Mouse (Mus musculus) G1E (cell line): Measurements from ENCODE around the gene Trim11. TPM values are rescaled to one million over a fixed set of nuclear protein-coding genes. Genes with fewer than 3 reads are reported as not detected.
A peak's percentile ranks its signal among the peaks of the same experiment; 100 is the strongest.

Source experiments
- ATAC-seq: 2 replicates; pipeline ENCODE4 v1.8.0; 2016; ENCODE audit warnings: mild to moderate bottlenecking; ENCODE audit not compliant: insufficient number of reproducible peaks, poor library complexity, low FRiP score, severe bottlenecking; ENCODE audit errors: extremely low read depth
- DNase-seq: peaks from one replicate; pipeline ENCODE4 v3.0.0; 2012; ENCODE audit warnings: low spot score
- H3K27me3 ChIP-seq: 2 replicates; pipeline ENCODE4 v1.6.1; 2012; ENCODE audit warnings: mild to moderate bottlenecking, low read length, inconsistent platforms; ENCODE audit not compliant: insufficient read depth
- H3K36me3 ChIP-seq: replicated peaks from 2 replicates; pipeline ENCODE3; 2012; ENCODE audit warnings: mild to moderate bottlenecking, inconsistent platforms
- H3K4me1 ChIP-seq: 2 replicates; pipeline ENCODE4 v1.6.1; 2012; ENCODE audit warnings: low read depth, low read length, inconsistent platforms, mixed read lengths; ENCODE audit not compliant: insufficient read depth
- H3K4me3 ChIP-seq: 2 replicates; pipeline ENCODE4 v1.5.1; 2012; ENCODE audit warnings: low read depth, mild to moderate bottlenecking, inconsistent platforms, low read length, moderate library complexity, mixed read lengths
- H3K9me3 ChIP-seq: replicated peaks from 2 replicates; pipeline ENCODE4 v1.6.1; 2012; ENCODE audit warnings: inconsistent platforms
- CTCF ChIP-seq: IDR thresholded peaks from 2 replicates; pipeline ENCODE4 v1.5.1; 2012; ENCODE audit warnings: low read depth, low read length, inconsistent platforms, mixed read lengths
- GATA1 ChIP-seq: IDR thresholded peaks from 2 replicates; pipeline ENCODE4 v1.6.1; 2012; ENCODE audit warnings: borderline replicate concordance, low read length, inconsistent platforms, mixed read lengths
- GATA2 ChIP-seq: IDR thresholded peaks from 2 replicates; pipeline ENCODE4 v1.6.1; 2012; ENCODE audit warnings: low read depth, low read length, inconsistent platforms, borderline replicate concordance
- POLR2AphosphoS5 ChIP-seq: IDR thresholded peaks from 2 replicates; pipeline ENCODE4 v1.6.1; 2012; ENCODE audit warnings: low read depth, low read length, inconsistent platforms; ENCODE audit not compliant: insufficient replicate concordance
- TAL1 ChIP-seq: conservative IDR thresholded peaks from 2 replicates; pipeline ENCODE4 v1.6.1; 2012; ENCODE audit warnings: low read depth, low read length, inconsistent platforms, mixed read lengths
- polyA plus RNA-seq: library from polyadenylated mRNA; stranded (reverse); fragments of >175 nt; gene quantifications from 2 replicates; pipeline ENCODE4 v1.2.3, GENCODE M21; 2012
- total RNA-seq, 2 experiments: library from RNA; stranded (forward) in 1 of 2; stranded (reverse) in 1 of 2; fragments of 200-1000 nt in 1 of 2; fragments of >200 nt in 1 of 2; fragmentation: Nextera tagmentation in 1 of 2; gene quantifications; 2 replicates each; pipeline ENCODE4 v1.2.3; 2014 to 2017

Trim11 gene
- total and polyA plus RNA-seq, 3 experiments: 32.3 to 69.3 (median 48.2) TPM

DNA sequence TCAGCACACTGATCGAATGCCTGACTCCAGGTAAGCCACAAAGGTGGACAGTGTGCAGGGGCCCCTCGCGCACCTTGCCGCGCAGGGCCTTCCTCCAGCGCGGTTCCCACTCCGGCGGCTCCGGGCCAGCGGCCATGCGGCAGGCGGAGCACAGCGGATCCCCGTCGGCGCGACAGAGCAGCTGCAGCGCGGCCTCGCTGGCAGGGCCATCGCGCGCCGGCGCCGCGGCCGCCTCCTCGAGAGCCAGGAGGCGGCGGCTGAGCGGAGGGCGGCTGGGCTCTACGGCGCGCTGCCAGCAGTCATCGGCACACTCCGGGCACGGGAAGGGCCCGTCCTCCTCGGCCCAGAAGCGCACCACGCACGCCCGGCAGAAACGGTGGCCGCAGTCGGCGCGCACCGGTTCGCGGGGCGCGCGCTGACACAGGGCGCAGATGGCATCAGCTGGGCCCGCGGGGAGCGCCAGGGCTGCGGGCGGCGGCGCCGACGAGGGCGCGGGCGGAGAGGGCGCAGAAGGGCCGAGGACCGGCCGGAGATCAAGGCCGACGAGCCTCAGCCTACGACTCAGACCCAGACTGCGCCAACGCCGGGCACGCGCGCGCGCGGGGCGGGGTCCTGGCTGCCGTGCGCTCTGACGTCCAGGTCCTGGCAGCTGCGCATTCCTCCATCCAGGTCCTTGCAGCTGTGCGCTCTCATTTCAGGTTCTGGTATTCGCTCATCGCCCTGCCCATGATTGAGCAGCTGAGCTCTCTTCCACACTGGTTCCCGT lies 39.4 kb upstream of the Trim11 start, which contains the start of gene Rnf187:
Gene Rnf187, minus strand, starts transcription at position 595 of the 766 bp plus-strand sequence.
- DNase-seq (peak; percentile 84), ATAC-seq (peak; percentile 63; the same call in 1 of the 2 replicates)
- Histone ChIP-seq H3K4me3 (peak within 1 kb of the TSS; percentile 99), H3K9me3 (0 out of 2 replicates have a peak, but pooled peaks cover 3% of the 10 kb centered on the region), H3K36me3 (peaks cover 39% of the 10 kb centered on the region), H3K4me1 (peaks cover 30% of the 10 kb centered on the region), H3K27me3 (peaks cover 16% of the 10 kb centered on the region)
- TF ChIP-seq GATA2: no peak

DNA sequence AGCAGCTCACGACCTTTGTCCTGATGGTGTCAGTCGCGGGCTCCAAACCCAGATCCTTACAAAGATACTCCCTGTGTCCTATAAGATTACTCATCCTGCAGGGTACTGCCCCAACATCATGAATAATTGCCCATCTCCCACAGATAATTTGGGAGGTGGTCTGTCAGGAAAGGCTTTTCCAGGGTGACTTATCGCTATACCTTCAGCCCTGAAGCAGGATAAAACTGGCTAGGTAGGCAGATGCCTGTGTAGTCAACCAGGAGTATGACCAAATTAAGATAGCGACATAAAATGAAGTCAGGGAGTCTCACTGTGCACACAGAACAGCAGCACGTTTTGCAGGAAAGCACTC lies 38.8 kb upstream of the Trim11 start:
- peaks cover 22% of the 10 kb centered on the region for H3K27me3 ChIP-seq
- no peak for ATAC-seq
- DNase-seq: no peak
- TF ChIP-seq TAL1 (no peak), POLR2AphosphoS5 (no peak), GATA2 (no peak), CTCF (no peak), GATA1 (no peak)
- H3K4me1 ChIP-seq: peaks cover 30% of the 10 kb centered on the region
- H3K4me3 ChIP-seq: peak overlapping the region; percentile 99
- H3K36me3 ChIP-seq: peaks cover 33% of the 10 kb centered on the region
- 0 out of 2 replicates have a peak, but pooled peaks cover 3% of the 10 kb centered on the region for H3K9me3 ChIP-seq

DNA sequence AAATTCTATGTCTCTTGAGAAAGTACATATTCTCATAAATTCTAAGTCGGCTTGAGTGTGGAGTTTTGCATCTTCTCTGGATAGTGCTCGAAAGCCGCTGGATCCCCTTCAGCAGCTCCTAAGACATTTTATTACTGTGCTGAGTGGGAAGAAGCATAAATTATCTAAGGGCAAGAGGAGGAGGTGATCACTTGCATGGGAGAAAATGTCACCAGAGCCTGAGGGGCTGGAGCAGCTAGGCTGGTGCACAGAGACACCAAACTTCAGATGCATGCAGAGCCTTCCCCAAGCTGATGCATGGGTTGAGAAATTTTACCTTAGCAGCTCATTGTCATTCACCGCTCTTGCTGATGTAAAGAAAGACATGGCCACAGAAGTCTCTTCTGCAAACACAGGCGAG lies 33.8 kb upstream of the Trim11 start:
- ATAC-seq: no peak
- TF ChIP-seq CTCF: no peak
- no peak for TF ChIP-seq POLR2AphosphoS5
- no peak for TF ChIP-seq TAL1
- no peak for TF ChIP-seq GATA2
- TF ChIP-seq GATA1: no peak
- Histone ChIP-seq H3K4me3 (no peak overlapping the region), H3K27me3 (peaks cover 62% of the 10 kb centered on the region), H3K36me3 (no peaks in the 10 kb centered on the region), H3K4me1 (peaks cover 6% of the 10 kb centered on the region), H3K9me3 (0 out of 2 replicates have a peak, but pooled peaks cover 3% of the 10 kb centered on the region)
- no peak for DNase-seq

DNA sequence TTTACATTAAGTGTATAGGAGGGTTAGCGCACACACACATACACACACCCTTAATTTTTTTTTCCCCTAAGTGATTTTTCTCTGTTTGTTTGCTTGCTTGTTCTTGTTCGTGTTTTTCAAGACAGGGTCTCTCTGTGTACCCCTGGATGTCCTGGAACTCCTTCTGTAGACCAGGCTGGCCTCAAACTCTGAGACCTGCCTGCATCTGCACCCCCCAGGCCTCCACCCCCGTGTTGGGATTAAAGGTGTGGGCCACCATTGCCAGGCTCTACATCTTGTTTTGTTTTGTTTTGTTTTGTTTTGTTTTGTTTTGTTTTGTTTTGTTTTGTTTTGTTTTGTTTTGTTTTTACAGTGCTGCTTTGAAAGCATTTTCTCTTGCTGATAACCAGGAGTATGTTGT lies 30.6 kb upstream of the Trim11 start:
- H3K36me3 ChIP-seq: no peaks in the 10 kb centered on the region
- DNase-seq (no peak), ATAC-seq (no peak)
- TF ChIP-seq POLR2AphosphoS5 (no peak), GATA1 (no peak), CTCF (no peak)
- H3K4me1 ChIP-seq: peaks cover 5% of the 10 kb centered on the region
- H3K27me3 ChIP-seq: peaks cover 77% of the 10 kb centered on the region
- H3K9me3 ChIP-seq: no peaks in the 10 kb centered on the region
- H3K4me3 ChIP-seq: no peak overlapping the region

DNA sequence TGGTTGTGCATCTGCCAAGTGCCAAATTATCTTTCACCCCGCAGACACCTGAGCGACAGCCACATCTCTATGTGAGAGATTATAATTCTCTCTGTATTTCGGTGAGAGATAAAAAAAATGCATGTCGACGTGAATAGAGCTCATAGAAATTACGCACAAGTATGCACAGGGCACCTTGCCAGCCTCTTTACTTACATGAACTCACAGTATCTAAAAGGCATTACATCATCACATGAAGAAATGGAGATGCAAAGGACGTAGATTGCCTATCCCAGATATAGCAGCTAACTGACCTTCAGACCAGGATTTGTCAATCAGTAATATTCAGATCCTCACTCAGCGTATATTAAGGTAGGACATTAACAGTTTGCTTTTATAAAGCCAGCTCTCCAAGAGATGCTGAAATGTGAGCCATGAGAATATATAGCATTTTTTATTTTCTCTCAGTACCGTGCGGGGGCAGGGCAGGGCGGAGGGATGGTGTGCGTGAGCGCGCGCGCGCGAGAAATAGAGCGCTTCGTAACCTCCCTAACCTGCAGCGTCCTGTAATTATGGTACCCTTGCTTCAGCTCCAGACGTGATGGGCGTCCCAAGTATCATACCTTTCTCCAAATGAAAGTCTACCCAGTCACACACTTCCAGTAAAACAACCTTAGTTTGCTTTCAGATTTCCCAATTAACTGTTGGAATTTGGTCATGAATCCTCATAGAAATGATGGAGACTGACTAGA lies 29.9 kb upstream of the Trim11 start:
- no peaks in the 10 kb centered on the region for H3K36me3 ChIP-seq
- DNase-seq (no peak), ATAC-seq (no peak)
- no peak overlapping the region for H3K4me3 ChIP-seq
- peaks cover 5% of the 10 kb centered on the region for H3K4me1 ChIP-seq
- no peaks in the 10 kb centered on the region for H3K9me3 ChIP-seq
- TF ChIP-seq GATA1 (no peak), POLR2AphosphoS5 (no peak), CTCF (no peak), TAL1 (no peak), GATA2 (no peak)
- H3K27me3 ChIP-seq: peaks cover 70% of the 10 kb centered on the region

DNA sequence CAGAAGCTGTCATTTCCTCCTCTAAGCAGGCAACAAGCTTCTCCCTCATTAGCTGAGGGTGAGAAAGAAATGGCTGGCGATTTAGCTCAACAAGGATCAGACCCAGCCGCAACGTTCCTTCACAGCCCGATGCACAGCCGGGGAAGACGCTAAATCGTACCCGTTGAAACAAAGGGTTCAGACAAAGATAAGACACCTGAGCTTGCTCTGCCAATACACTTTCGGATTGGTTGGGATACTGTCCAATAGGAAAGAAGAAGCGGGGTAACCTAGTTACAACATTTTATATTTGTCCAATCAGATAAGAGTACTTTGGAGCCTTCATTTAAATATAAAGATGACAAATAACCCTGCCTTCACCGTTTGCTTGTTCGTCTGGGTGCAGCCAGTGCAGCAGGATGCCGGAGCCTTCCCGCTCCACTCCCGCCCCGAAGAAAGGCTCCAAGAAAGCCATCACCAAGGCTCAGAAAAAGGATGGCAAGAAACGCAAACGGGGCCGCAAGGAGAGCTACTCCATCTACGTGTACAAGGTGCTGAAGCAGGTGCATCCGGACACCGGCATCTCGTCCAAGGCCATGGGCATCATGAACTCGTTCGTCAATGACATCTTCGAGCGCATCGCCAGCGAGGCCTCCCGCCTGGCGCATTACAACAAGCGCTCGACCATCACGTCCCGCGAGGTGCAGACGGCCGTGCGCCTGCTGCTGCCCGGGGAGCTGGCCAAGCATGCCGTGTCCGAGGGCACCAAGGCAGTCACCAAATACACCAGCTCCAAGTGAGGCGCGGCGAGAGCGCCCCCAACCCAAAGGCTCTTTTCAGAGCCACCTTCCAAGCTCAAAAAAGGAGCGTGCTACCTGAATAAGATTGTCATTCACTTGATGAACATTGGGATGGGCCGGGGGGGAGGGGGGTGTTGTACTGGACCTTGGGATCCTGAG lies 29.1 kb upstream of the Trim11 start, which contains the start of gene Hist3h2ba:
Gene Hist3h2ba, plus strand, starts transcription at position 379 of the 938 bp plus-strand sequence.
- no peak; the same call in 1 of the 2 replicates for ATAC-seq
- Histone ChIP-seq H3K4me1 (peaks cover 10% of the 10 kb centered on the region), H3K9me3 (no peaks in the 10 kb centered on the region), H3K4me3 (peak within 1 kb of the TSS; percentile 68), H3K27me3 (peaks cover 62% of the 10 kb centered on the region), H3K36me3 (no peaks in the 10 kb centered on the region)
- no peak for DNase-seq
- no peak for TF ChIP-seq POLR2AphosphoS5
- no peak for TF ChIP-seq GATA1
- TF ChIP-seq CTCF: no peak
- TF ChIP-seq GATA2: no peak
- no peak for TF ChIP-seq TAL1
